Mouse (Mus musculus) 3T3-L1 (cell line): Measurements from ENCODE around the gene Defb22.

ENCODE experiments used
- DNase-seq: peaks from one replicate; pipeline ENCODE4 v3.0.0-alpha.2; 2015; ENCODE audit warnings: low read depth, low spot score

The Defb22 gene

DNA sequence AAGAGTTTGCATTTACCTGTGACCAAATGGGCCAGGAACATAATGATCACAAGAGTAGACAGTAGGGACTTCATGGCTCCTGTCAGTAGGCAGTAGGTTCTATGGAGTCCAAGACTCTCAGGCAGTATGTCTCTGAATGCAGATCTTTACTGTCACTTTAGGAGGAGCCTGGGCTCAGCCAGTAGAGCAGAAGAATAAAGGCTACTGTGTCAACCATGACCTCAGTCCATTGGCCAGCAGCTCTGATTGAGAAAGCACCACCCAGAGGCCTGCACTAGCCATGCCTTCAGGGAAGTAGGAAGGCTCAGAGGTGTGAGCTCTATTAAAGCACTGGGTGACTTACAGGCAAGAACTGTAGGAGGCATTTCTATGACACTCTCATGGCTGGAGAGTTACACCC, at the start of gene Defb22:
TSS of gene Defb22 (minus strand) at position 101 of the 400 bp plus-strand sequence.
- no peak for DNase-seq

DNA sequence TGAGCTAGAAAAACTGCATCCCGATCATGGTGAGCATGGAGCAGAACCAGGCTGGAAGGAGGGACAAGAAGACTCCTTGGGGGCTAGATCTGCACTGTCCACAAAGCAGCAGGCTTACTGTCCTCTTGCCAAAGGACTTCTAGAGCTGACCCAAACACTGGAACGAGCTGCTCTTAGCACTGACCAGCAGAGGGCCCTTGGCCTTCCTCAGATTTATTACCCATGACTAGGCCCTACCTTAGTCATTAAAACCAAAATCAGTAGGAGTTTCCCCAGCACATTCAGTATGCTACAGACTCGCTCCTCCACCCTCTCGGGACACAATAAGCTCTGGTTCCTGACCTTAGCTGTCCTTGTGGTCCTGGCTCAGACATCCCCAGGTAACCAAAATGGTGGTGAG, 28.0 kb upstream of the Defb22 start, which contains the start of gene Defb28:
TSS of gene Defb28 (plus strand) at position 275 of the 400 bp plus-strand sequence.
- DNase-seq = peak; percentile 30

DNA sequence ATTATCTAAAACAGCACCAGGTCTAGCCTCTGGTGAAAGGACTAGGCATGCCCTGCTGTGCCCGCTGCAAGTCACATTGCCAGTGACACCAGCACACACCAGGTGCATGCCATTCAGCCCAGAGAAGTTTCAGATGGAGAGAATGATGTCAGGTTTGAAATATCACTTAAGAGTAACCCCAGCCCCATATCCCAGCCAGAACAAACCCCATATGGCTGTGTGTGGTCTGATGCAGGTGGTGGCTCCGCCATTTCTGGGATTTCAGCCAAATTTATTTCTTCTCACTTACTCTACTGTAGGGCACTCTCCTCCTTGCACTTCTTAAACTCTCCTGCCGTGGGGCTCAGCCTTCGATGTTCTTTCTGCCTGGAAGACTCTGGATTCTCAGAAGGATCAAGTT, 26.1 kb upstream of the Defb22 start:
- DNase-seq = no peak

DNA sequence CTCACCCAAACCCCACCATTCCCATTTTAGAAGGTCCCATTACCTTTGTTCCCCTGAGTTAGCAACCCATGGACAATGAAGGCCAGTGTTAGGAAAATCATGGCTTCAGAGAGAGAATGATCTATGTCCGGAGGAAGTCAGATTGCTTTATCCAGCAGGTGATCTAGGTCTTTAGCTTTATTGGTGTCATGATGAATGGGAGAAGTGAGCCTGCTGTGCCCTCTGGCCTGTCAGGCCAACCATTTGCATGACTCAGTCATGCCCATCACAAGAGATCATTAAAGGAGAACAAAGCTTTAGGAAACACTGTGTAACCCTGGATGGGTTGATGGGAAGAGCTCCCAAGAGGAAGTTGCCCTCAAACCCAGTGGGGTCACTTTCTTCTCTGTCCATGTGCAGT, 21.7 kb upstream of the Defb22 start, which contains the start of gene Defb26:
TSS of gene Defb26 (minus strand) at position 101 of the 400 bp plus-strand sequence.
- DNase-seq = no peak

DNA sequence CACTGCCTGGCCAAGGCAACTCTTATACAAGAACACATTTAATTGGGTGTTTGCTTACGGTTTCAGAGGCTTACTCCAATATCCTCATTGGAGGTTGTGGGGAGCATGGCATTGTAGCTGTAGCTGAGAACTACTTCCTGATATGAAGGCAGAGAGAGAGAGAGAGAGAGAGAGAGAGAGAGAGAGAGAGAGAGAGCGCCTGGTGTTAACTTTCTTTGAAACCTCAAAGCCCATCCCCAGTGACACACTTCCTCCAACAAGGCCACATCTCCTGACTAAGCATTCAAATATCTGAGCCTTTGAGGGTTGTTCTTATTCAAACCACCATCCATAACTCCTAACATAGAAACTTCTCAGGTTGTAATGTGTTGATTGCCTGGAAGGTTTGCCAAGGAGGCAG, 14.0 kb upstream of the Defb22 start:
- peak; percentile 36 for DNase-seq

DNA sequence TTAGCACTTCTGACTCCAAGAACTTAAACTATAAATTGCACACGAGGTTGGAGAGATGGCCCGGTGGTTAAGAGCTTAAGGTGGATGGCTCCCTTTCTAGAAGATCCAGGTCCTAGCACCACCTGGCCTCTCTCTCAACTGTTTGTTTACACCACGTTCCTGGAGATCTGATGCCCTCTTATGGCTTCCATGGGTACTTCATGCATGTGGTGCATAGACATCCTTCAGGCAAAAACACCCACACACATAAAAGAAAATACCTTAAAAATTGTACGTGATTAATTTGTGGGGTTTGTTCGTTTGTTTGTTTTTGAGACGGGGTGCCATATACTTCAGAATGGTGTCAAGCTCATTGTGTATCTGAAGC, 10.9 kb upstream of the Defb22 start:
- peak; percentile 15 for DNase-seq

DNA sequence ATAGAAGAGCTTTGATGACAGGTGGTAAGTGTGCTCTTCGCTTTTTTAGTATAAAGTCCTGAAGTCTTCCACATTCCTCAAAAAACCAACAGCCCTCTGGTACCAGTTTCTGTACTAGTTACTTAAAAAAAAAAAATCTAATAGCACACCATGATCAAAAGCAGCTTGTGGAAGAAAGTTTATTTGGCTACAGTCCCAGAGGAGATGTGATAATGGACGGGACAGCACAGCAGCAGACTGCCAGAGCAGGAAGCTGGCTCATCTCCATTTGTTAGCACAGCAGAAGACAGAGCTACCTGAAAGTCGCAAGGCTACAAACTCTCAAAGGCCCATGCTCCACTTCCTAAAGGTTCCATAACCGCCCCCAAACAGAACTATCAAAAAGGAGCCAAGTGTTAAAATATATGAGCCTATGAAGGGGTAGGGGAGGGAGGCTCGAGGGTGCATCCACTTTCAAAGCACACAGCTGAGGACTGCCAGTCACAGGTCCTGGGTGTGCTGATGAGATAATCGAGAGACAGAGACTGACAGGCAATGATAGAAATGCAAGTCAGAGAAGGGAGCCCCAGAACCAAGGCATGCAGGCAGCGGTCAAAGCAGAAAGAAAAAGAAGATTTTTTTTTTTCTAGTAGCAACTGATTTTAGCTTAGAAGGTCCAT, 10.4 kb upstream of the Defb22 start:
- no peak for DNase-seq

DNA sequence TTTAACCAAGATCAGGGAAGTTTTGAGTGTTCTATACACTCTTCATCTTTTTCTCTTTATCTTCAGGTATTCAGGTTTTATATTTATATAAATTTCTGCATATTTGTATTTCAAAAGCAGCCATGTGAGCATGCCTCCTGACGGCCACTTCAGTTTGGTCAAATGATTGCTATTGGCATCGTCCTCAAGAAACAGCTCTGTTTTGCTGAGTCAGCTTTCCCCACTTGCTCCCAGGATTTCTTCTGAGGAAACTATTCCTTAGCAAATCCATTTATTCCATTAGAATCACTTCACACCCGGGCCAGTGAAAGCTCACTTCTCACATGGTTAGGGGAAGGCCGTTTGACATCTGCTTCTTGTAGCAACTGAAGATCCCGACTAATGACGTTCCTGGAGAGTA, 8.1 kb upstream of the Defb22 start:
- DNase-seq = no peak

DNA sequence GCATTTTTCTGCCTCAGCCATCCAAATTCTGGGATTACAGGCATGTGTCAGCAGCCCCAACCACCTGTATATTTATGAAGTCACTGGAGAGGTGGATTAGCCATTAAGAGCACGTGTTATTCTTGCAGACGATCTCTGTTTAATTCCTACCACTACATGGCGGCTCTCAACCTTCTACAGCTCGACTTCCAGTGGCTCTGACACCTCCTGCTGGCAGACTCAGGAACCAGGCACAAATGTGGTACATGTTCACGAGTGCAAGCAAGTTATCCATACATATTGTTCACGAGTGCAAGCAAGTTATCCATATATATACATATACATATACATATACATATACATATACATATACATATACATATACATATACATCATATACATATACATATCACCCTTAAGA, 3.2 kb upstream of the Defb22 start:
- peak; percentile 13 for DNase-seq

DNA sequence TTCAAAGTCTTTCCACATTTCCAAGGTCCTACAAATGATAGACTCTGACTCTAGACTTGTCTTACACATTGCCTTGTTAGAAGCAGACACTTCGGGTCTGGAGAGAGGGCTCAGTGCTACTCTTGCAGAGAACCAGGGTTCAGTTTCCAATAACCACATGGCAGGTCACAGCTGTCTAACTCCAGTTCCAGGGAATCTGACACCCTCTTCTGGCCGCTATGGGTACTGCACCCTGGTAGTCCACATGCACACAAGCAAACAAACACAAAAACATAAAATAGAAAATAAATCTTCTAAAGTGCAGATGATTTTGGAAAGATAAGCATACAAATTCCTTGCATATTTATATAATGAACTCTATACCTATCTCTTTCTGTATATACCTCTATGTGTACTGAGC, 2.9 kb downstream of the Defb22 start:
- peak; percentile 19 for DNase-seq

DNA sequence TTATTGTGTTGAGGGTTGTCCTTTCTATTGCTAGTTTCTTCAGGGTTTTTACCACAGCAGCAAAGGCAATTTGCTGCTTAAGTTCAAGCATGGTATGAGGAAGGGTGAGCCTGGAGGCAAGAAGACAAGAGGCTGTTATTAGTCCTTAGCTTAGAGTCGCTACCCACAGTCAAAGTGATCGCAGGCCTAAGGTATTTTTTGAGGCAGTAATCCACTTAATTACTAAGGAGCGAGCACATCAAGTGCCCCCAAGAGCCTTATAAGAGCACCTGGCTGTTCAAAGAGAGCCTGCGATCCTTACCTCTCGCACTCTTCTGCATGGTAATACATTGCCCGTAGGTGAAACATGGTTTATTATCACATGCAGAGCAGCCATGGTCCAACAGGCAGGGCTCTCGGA, 8.2 kb downstream of the Defb22 start:
- DNase-seq = no peak

DNA sequence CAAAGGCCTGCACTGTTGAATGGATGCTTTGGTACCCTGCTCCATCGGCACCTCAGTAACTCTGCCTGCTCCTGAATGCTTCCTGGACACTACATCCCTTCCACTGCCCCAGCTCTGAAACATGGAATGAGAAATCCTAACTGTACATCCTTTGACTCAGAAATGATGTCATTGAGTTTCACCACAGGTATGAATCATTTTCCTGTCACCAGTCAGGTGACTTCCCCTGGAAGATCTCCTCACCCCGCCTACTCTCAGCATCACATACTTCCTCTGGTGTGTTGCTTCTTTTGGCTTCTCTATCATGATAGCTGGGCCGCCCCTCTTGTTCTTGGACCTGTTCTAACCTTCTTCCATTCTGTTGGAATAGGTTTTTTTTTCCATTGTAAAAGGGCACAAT, 9.1 kb downstream of the Defb22 start:
- DNase-seq = peak; percentile 88

DNA sequence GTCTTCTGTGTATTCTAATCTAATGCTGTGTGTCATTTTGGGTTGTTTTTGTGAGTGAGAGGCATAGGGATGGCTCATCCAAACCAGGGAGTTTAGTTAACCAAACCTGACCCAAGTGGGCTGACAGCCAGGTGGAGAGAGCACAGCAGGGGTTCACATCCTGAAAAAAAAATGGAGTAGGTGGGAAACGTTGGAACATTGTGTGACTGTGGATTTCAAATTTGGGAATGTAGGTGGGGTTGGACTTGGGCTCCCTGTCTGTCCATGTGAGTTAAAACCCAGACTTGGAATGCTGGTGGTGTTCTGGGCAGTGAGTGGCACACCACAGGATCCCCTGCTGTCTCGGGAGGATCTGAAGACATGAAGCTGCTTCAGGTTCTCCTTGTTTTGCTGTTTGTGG, 13.2 kb downstream of the Defb22 start, which contains the start of gene Defb20:
TSS of gene Defb20 (plus strand) at position 301 of the 400 bp plus-strand sequence.
- DNase-seq = no peak

DNA sequence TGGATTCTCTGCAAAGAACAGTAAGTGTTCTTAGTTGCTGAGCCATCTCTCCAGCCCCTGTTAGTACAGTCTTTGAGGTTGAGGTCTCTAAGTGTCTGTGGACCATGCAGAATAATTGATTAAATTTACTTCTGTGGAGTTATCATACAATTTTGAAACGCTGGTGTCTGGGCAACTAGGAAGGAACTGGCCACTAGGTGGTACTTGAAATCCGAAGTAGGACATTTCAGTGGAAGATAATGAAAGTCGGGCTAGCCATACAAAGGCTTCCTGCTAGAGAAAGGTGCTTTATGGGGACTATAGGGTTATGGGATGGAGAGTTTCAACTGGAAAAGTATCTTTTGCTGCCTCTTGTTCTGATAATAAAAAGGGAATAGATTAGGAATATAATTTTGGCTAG, 17.5 kb downstream of the Defb22 start:
- DNase-seq = peak; percentile 29

DNA sequence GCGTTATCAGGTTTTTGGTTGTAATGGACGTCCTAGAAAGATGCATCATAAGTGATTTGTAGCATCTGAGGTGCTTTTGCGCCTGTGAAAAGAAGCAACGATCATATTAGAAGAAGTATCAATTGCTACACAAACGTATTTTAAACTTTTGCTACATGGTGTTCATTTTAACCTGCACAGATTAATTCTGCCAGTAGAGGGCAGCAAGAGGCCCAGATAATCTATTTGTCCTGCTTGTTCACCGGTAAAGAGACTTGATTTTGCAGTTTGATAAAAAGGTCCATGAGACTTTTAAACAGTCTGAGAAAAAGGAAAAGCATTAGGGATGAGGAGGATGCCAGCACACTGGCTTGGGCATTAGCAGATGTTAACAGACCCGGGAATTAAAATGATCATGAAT, 19.0 kb downstream of the Defb22 start:
- peak; percentile 84 for DNase-seq

DNA sequence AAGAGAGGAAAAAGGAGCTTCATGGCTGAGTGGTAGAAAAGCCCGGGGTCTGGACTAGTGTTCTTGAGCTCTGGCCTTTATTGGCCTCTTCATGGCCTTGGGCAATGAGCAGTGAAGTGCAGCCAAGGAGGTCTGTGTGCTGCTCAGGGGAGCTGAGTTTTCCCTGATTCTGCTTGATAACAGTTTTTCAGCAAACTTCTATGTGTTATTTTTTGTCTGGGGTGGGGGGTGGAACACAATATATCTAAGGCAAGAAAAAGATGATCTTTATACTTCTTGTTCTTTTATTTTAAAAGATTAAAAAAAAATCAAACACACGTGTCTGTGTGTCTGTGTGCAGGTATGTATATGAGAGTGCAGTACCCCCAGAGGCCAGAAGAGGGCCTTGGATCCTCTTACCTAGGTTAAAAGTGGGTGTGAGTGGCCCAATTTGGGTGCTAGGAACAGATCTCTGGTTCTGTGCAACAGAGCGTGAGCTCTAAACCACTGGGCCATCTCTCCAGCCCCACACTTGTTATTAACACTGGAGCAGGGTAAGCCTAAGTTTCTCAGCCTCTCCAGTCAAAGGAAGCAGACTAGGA, 25.3 kb downstream of the Defb22 start, which contains the start of gene Defb23:
TSS of gene Defb23 (minus strand) at position 51 of the 581 bp plus-strand sequence.
- DNase-seq = no peak

DNA sequence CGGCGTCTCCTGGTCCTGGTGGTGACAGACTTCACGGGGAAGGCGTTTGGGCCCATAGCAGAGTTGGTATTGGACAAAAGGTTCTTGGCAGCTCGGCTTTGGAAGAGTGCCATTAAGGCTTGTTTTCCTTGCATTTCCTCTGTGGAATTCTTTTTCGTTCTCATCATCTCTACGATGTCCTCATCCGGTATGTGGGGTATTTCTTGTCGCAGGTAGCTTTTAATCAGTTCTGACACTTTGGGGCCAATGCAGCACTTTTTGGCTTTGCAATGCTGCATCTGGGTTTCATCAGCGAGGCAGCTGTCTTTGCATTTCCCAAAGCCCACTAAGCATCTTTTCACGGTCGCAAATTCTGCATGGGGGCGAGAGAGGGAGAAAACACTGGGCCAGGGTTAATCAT, 30.7 kb downstream of the Defb22 start:
- no peak for DNase-seq

DNA sequence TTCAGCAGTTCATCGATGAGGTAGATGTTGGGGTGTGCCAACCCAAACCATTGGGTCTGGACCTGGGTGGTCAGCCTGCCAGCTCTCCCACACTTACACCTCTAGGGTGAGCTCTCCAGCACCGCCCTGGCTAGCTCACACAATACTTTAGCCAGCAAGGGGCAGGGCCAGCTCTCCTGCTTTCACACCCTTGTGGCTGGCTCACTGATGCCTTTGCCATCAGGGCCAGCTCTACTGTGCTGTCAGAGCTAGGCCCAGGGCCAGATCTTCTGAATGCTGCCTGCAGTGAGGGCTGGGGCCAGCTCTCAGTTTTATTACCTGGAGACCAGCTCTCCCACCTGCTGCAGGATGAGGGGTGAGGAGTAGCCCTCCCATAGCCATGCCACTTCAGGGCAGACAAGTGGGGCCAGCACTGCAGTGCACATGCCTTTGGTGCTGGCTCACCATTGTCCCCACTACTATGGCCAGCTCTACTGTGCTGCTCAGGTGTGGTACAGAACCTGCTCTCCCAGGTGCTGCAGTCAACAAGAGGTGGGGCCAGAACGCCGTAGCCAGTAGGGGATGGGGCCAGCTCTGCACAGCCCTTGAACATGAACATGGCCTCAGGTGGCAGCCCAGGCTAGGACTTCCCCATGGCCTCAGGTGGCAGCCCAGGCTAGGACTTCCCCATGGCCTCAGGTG, 37.7 kb downstream of the Defb22 start:
- DNase-seq = no peak

DNA sequence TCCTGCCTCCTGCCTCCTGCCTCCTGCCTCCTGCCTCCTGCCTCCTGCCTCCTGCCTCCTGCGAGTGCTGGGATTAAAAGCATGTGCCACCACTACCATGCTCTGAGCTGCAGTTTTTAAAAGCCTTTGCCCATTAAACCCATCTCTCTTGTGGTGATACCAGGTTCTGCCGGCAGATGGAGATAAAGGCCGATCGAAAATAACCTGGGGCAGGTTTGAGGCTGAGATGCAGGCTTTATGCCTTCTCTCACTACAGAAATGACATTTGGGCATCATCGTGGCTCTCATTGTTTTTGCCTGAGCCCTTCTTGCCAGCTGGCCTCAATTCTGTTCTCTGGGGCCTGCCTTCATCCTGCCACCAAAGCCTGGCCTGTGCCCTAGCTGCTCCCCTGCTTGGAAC, 39.7 kb downstream of the Defb22 start:
- DNase-seq = peak; percentile 82

DNA sequence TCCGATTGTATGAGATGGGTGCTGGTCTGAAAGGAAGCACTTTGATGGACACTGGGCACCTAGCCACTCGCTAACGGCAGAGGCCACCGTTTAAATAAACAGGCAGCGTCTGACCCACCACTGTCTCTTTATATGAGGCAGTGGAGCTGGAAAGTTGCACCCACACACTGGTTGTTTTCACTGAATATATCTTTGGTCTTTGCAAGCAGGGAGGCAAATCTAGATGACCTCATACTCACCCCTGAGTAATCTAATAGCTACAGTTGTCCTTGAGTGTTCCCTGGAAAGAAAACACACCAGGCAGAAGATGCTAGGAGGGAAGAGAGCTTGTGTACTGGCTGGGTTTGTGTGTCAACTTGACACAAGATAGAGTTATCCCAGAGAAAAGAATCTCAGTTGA, 42.5 kb downstream of the Defb22 start:
- no peak for DNase-seq

DNA sequence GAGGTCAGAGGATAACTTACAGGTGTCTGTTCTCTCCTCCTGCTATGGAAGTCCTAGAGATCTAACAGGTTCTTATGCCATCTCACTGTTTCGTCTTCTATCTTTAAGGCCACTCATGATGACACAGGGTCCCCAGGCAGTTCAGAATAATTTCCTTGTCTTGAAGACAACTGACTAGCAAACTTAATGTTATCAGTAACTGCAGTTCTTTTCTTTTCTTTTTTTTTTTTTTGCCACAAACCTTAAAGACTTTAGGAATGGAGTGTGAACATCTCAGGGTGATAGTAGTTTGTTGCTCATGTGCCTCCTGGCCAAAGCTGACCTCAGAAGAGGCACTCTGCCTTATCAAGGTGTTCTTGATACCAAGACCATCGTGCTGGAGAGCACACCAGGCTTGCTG, 43.3 kb downstream of the Defb22 start:
- DNase-seq = no peak

DNA sequence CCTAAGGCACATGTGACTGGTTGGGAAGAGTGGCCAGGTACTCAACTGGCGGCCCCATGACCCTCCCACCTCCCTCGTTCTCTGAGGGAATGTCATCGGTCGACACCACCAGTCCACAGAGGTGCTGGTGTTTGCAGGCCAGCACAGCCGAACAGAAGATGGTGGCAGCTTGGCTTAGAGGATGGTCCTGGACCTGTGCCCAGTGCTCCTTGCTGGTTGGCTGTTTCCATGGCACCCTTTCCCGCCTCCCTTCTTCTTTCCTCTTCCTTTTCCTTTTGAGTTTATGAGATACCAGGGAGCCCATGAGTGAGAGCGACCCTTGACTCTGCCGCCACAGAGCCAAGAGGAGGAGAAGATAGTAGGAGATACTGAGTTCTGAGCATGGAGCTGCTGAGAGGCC, 46.7 kb downstream of the Defb22 start:
- DNase-seq = no peak

DNA sequence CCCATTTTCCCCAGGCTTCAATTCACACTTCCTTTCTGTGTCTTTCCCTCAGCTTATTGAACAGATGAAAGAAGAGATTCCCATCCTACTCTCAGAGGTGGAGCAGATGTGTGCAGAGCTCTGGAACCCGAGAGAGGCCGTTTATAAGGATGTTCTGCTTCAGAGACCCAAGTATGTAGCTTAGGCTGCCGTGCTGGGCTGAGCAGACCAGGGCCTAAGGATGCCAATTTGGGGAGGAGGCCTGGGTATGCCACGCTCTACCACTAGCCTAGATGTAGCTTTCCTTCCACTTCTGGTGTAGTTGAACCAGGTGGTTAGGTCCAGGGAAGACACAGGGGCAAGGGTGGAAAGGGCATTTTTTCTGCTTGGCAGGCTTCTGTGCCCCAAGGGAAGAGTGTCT, 47.6 kb downstream of the Defb22 start:
- DNase-seq = no peak
